Mouse (Mus musculus): Measurements from ENCODE around the gene Vav2. TPM values are rescaled to one million over a fixed set of nuclear protein-coding genes. Genes with fewer than 3 reads are reported as not detected.

Gene Vav2
- polyA plus RNA-seq, 1 experiment from 2014 or later: 8.6 TPM

GRCm38 (mm10) chr2:27328613-27329041, 98.2 kb downstream of the Vav2 start:
- Histone ChIP-seq H3K4me3 (ENCODE audit: low read length) (no peak overlapping the region), H3K27ac (ENCODE audit: low read length) (peak overlapping the region; percentile 83), H3K4me1 (replicated peaks; ENCODE audit: control insufficient read depth, insufficient read depth, low read length) (peaks cover 56% of the 10 kb centered on the region), H3K9ac (ENCODE audit: low read length) (no peak overlapping the region; the same call in 1 of the 2 replicates), H3K36me3 (ENCODE audit: control insufficient read depth, insufficient read depth, low read length) (no peaks in the 10 kb centered on the region), H3K27me3 (ENCODE audit: control insufficient read depth, insufficient read depth, low read depth, low read length) (no peaks in the 10 kb centered on the region), H3K4me2 (ENCODE audit: low read depth, low read length) (no peak overlapping the region), H3K9me3 (ENCODE audit: control insufficient read depth, low read length) (no peaks in the 10 kb centered on the region)
- ATAC-seq (ENCODE audit: low read depth): peak; percentile 78

GRCm38 (mm10) chr2:27327886-27328285, 98.9 kb downstream of the Vav2 start:
- H3K27me3 ChIP-seq (ENCODE audit: control insufficient read depth, insufficient read depth, low read depth, low read length): no peaks in the 10 kb centered on the region
- no peak overlapping the region for H3K4me2 ChIP-seq (ENCODE audit: low read depth, low read length)
- peaks cover 57% of the 10 kb centered on the region for H3K4me1 ChIP-seq (replicated peaks; ENCODE audit: control insufficient read depth, insufficient read depth, low read length)
- peak; percentile 73 for ATAC-seq (ENCODE audit: low read depth)
- H3K36me3 ChIP-seq (ENCODE audit: control insufficient read depth, insufficient read depth, low read length): no peaks in the 10 kb centered on the region
- H3K27ac ChIP-seq (ENCODE audit: low read length): peak overlapping the region; percentile 83
- 42% methylated on average over 4 of the region's 4 CpGs for WGBS
- H3K4me3 ChIP-seq (ENCODE audit: low read length): no peak overlapping the region
- no peaks in the 10 kb centered on the region for H3K9me3 ChIP-seq (ENCODE audit: control insufficient read depth, low read length)
- no peak overlapping the region for H3K9ac ChIP-seq (ENCODE audit: low read length)

DNA sequence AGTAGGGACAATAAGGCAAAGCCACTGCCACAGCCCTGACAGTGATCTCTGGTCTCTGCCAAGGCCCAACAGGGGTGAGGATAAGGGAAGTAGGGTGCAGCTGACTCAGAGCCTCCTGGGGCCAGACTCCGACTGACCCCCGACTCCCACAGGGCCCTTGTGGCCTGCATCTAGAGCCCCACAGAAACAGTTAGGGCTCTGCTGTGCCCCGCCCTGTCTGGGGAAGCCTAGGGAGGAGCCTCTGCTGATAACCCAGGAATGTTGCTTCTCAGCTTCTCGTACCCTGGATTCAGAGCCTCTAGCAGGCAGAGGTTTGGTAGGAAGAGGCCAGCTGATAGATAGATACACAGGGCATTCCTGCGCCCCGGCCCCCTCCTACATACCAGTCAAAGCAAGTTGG, 99.8 kb downstream of the Vav2 start:
- no peak overlapping the region for H3K4me2 ChIP-seq (ENCODE audit: low read depth, low read length)
- H3K4me1 ChIP-seq (replicated peaks; ENCODE audit: control insufficient read depth, insufficient read depth, low read length): peaks cover 57% of the 10 kb centered on the region

DNA sequence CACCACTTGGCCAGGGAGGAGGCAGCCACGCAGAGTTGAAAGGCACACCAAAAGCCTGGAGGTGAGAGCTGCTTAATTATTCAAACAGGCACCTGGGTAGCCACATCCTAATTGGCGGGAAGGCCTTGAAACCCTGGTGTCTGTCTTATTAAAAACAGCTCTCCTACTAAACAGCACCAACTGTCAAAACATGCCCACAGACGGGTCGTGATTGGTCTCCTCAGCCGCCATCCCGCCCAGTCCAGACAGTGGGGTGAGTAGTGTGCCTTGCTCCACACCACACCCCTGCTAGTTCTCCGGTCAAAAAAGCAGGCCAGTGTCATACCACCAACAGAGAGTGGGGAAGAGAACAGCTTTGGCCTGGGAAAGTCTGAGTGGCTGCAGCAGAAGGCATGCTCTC, 100.5 kb downstream of the Vav2 start:
- Histone ChIP-seq H3K27ac (ENCODE audit: low read length) (no peak overlapping the region), H3K27me3 (ENCODE audit: control insufficient read depth, insufficient read depth, low read depth, low read length) (no peaks in the 10 kb centered on the region), H3K9ac (ENCODE audit: low read length) (no peak overlapping the region), H3K9me3 (ENCODE audit: control insufficient read depth, low read length) (no peaks in the 10 kb centered on the region), H3K4me2 (ENCODE audit: low read depth, low read length) (no peak overlapping the region), H3K36me3 (ENCODE audit: control insufficient read depth, insufficient read depth, low read length) (no peaks in the 10 kb centered on the region), H3K4me1 (replicated peaks; ENCODE audit: control insufficient read depth, insufficient read depth, low read length) (peaks cover 57% of the 10 kb centered on the region), H3K4me3 (ENCODE audit: low read length) (no peak overlapping the region)
- no peak for ATAC-seq (ENCODE audit: low read depth)
- 79% methylated on average over 7 of the region's 7 CpGs for WGBS

More for the DNA sequence above, 99.8 kb downstream of the Vav2 start:
- Histone ChIP-seq H3K9me3 (ENCODE audit: control insufficient read depth, low read length) (no peaks in the 10 kb centered on the region), H3K36me3 (ENCODE audit: control insufficient read depth, insufficient read depth, low read length) (no peaks in the 10 kb centered on the region), H3K27me3 (ENCODE audit: control insufficient read depth, insufficient read depth, low read depth, low read length) (no peaks in the 10 kb centered on the region), H3K27ac (ENCODE audit: low read length) (peak overlapping the region; percentile 67), H3K4me3 (ENCODE audit: low read length) (no peak overlapping the region), H3K9ac (ENCODE audit: low read length) (0 out of 2 replicates have a peak overlapping the region, but pooled peaks have one; percentile 15)
- peak; percentile 27; the same call in 1 of the 2 replicates for ATAC-seq (ENCODE audit: low read depth)
- 34% methylated on average over 6 of the region's 6 CpGs for WGBS

DNA sequence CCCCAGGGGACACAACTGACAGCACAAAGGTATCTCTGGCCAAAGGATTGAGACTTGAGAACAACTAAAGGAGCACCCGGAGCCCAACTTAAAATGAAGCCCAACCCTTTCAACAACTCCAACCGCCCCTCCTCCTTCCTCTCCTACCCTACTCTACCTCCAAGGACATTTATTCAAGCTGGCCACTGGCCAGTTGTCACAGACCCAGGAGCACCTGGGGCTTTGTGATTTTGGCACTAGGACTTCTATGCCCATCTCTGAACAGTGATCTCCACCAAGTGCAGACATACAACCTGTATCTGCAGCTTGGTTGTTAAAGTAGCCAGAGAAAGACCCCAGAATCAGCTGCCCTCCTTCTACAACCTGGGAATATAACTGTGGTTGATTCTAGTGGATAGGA, 102.1 kb downstream of the Vav2 start:
- Histone ChIP-seq H3K9me3 (ENCODE audit: control insufficient read depth, low read length) (no peaks in the 10 kb centered on the region), H3K27ac (ENCODE audit: low read length) (peak overlapping the region; percentile 74), H3K4me3 (ENCODE audit: low read length) (no peak overlapping the region), H3K4me2 (ENCODE audit: low read depth, low read length) (no peak overlapping the region), H3K27me3 (ENCODE audit: control insufficient read depth, insufficient read depth, low read depth, low read length) (no peaks in the 10 kb centered on the region), H3K4me1 (replicated peaks; ENCODE audit: control insufficient read depth, insufficient read depth, low read length) (peaks cover 57% of the 10 kb centered on the region), H3K9ac (ENCODE audit: low read length) (peak overlapping the region; percentile 33; the same call in 1 of the 2 replicates), H3K36me3 (ENCODE audit: control insufficient read depth, insufficient read depth, low read length) (no peaks in the 10 kb centered on the region)
- ATAC-seq (ENCODE audit: low read depth): no peak
- 8% methylated on average over 2 of the region's 2 CpGs for WGBS

DNA sequence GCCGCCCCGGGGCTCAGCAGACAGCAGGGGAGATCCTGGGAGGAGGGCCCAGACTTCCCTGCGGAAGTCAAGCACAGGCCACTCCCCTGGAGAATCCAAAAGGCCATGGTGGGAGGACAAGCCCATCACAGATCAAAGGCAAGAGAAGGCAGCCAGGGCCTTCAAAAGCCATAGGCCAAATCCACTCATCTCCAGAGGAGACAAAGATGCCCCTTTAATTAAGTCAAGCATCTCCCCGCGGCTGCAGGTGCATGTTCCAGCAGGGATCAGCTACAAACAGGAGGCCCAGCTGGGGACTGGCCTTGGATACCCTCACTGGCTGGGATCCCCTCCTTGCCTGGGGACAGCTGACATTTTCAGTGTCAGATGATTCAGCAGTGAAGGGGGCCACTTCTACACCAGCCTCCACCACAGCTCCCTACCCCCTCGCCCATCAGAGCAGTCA, 105.4 kb downstream of the Vav2 start:
- ATAC-seq (ENCODE audit: low read depth): no peak
- Histone ChIP-seq H3K9ac (ENCODE audit: low read length) (no peak overlapping the region), H3K4me2 (ENCODE audit: low read depth, low read length) (no peak overlapping the region), H3K4me3 (ENCODE audit: low read length) (no peak overlapping the region), H3K9me3 (ENCODE audit: control insufficient read depth, low read length) (no peaks in the 10 kb centered on the region), H3K27ac (ENCODE audit: low read length) (no peak overlapping the region), H3K4me1 (replicated peaks; ENCODE audit: control insufficient read depth, insufficient read depth, low read length) (peaks cover 27% of the 10 kb centered on the region), H3K27me3 (ENCODE audit: control insufficient read depth, insufficient read depth, low read depth, low read length) (no peaks in the 10 kb centered on the region), H3K36me3 (ENCODE audit: control insufficient read depth, insufficient read depth, low read length) (no peaks in the 10 kb centered on the region)
- WGBS: 50% methylated on average over 6 of the region's 6 CpGs

DNA sequence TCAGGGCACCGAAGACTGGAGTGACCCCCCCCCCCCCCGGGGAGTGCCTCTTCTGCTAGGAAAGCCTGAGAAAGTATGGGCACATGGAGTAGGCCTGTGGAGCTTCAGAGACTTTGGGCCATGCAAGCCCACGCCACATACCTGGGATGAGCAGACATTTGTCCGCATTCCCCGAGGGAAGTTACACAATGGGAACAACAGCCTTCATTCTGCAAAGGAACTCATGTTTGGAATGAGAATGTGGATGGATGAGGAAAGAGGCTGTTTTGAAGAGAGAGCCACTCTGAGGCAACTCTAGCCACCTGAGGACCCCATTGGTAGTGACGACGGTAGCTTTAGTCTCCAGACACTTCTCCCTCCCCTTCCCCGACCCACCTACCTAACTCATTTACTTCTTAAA, 106.0 kb downstream of the Vav2 start:
- Histone ChIP-seq H3K27ac (ENCODE audit: low read length) (no peak overlapping the region), H3K4me1 (replicated peaks; ENCODE audit: control insufficient read depth, insufficient read depth, low read length) (peaks cover 21% of the 10 kb centered on the region), H3K4me2 (ENCODE audit: low read depth, low read length) (no peak overlapping the region), H3K36me3 (ENCODE audit: control insufficient read depth, insufficient read depth, low read length) (no peaks in the 10 kb centered on the region), H3K9me3 (ENCODE audit: control insufficient read depth, low read length) (no peaks in the 10 kb centered on the region), H3K27me3 (ENCODE audit: control insufficient read depth, insufficient read depth, low read depth, low read length) (no peaks in the 10 kb centered on the region), H3K4me3 (ENCODE audit: low read length) (no peak overlapping the region), H3K9ac (ENCODE audit: low read length) (no peak overlapping the region)
- WGBS: 75% methylated on average over 8 of the region's 8 CpGs
- no peak for ATAC-seq (ENCODE audit: low read depth)

DNA sequence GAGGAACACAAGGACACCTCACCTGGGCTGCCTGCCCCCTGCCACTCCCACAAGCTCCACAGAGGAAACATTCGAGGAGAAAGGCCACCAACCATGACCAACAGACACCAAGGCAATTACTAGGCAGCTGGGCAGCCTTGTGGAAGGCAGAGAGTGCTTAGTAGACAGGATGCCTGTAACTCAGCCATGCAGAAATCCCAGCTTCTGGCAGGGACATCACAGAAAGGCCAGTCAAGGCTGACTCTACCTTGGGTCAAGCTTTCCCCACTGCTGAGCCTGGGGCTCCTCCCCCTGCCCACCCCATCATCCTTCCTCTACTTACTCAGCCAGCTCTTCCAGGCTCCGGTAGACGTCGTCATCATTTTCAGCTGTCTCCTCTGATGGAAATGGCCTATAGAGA, 108.2 kb downstream of the Vav2 start:
- Histone ChIP-seq H3K9me3 (ENCODE audit: control insufficient read depth, low read length) (no peaks in the 10 kb centered on the region), H3K4me2 (ENCODE audit: low read depth, low read length) (no peak overlapping the region), H3K27me3 (ENCODE audit: control insufficient read depth, insufficient read depth, low read depth, low read length) (no peaks in the 10 kb centered on the region), H3K27ac (ENCODE audit: low read length) (no peak overlapping the region), H3K4me3 (ENCODE audit: low read length) (no peak overlapping the region), H3K4me1 (replicated peaks; ENCODE audit: control insufficient read depth, insufficient read depth, low read length) (peaks cover 1% of the 10 kb centered on the region), H3K9ac (ENCODE audit: low read length) (no peak overlapping the region), H3K36me3 (ENCODE audit: control insufficient read depth, insufficient read depth, low read length) (no peaks in the 10 kb centered on the region)
- no peak for ATAC-seq (ENCODE audit: low read depth)
- 50% methylated on average over 4 of the region's 4 CpGs for WGBS

GRCm38 (mm10) chr2:27318197-27318596, 108.6 kb downstream of the Vav2 start:
- Histone ChIP-seq H3K9ac (ENCODE audit: low read length) (no peak overlapping the region), H3K27ac (ENCODE audit: low read length) (no peak overlapping the region), H3K36me3 (ENCODE audit: control insufficient read depth, insufficient read depth, low read length) (no peaks in the 10 kb centered on the region), H3K9me3 (ENCODE audit: control insufficient read depth, low read length) (no peaks in the 10 kb centered on the region), H3K4me2 (ENCODE audit: low read depth, low read length) (no peak overlapping the region), H3K4me3 (ENCODE audit: low read length) (no peak overlapping the region), H3K4me1 (replicated peaks; ENCODE audit: control insufficient read depth, insufficient read depth, low read length) (no peaks in the 10 kb centered on the region; the same call in 1 of the 2 replicates), H3K27me3 (ENCODE audit: control insufficient read depth, insufficient read depth, low read depth, low read length) (no peaks in the 10 kb centered on the region)
- ATAC-seq (ENCODE audit: low read depth): no peak
- 21% methylated on average over 1 of the region's 1 CpGs for WGBS

DNA sequence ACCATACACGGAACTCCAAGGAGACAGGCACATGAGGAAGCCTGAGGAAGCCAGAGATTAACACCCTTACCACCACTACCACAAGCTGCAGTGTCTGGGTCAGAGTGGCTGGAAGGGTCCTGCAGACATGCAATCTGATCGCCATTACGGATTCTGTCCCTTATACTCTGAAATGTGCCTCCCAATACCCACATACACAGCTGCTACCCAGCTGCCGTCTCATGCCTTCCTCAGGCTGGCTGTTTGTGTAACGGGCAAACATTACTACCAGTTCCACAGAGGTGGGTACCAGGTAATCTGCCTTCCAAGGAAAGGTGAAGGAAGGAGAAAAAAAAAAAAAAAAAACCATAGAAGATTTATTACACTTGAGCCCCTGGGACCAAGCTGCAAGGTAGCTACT, 110.7 kb downstream of the Vav2 start:
- Histone ChIP-seq H3K4me3 (ENCODE audit: low read length) (no peak overlapping the region), H3K36me3 (ENCODE audit: control insufficient read depth, insufficient read depth, low read length) (no peaks in the 10 kb centered on the region), H3K4me2 (ENCODE audit: low read depth, low read length) (no peak overlapping the region), H3K4me1 (replicated peaks; ENCODE audit: control insufficient read depth, insufficient read depth, low read length) (peaks cover 3% of the 10 kb centered on the region; the same call in 1 of the 2 replicates), H3K27ac (ENCODE audit: low read length) (no peak overlapping the region), H3K9ac (ENCODE audit: low read length) (no peak overlapping the region), H3K27me3 (ENCODE audit: control insufficient read depth, insufficient read depth, low read depth, low read length) (no peaks in the 10 kb centered on the region), H3K9me3 (ENCODE audit: control insufficient read depth, low read length) (no peaks in the 10 kb centered on the region)
- ATAC-seq (ENCODE audit: low read depth): no peak
- WGBS: 85% methylated on average over 5 of the region's 5 CpGs
